Mouse (Mus musculus): ENCODE data around the gene Rbfox2. TPM values are rescaled to one million over a fixed set of nuclear protein-coding genes. Genes with fewer than 3 reads are reported as not detected.

Rbfox2 gene
- polyA plus RNA-seq, 1 experiment from 2014 or later, result 16.8 TPM

GRCm38 (mm10) chr15:77254636-77255035 is 52.2 kb downstream of the Rbfox2 start:
- no peak for TF ChIP-seq CTCF (IDR thresholded peaks at IDR 0.05; ENCODE audit: low read depth)
- peak; percentile 49; the same call in 1 of the 2 replicates for ATAC-seq
- 5% methylated on average over 1 of the region's 1 CpGs for WGBS
- no peak overlapping the region for H3K4me2 ChIP-seq (replicated peaks; ENCODE audit: low read depth)
- H3K9me3 ChIP-seq (ENCODE audit: control insufficient read depth), result no peaks in the 10 kb centered on the region
- no peaks in the 10 kb centered on the region for H3K36me3 ChIP-seq (ENCODE audit: control insufficient read depth, insufficient read depth)
- H3K9ac ChIP-seq (ENCODE audit: low read depth, low read length), result no peak overlapping the region
- H3K4me1 ChIP-seq (replicated peaks; ENCODE audit: control insufficient read depth, insufficient read depth, low read length), result peaks cover 10% of the 10 kb centered on the region; the same call in 1 of the 2 replicates
- no peaks in the 10 kb centered on the region for H3K27me3 ChIP-seq (replicated peaks; ENCODE audit: control insufficient read depth, insufficient read depth, low read length)
- no peak overlapping the region for H3K4me3 ChIP-seq (ENCODE audit: low read depth, low read length)
- H3K27ac ChIP-seq (ENCODE audit: low read depth, low read length), result no peak overlapping the region; the same call in 1 of the 2 replicates

- Histone ChIP-seq H3K9ac (ENCODE audit: low read depth, low read length) (no peak overlapping the region), H3K9me3 (ENCODE audit: control insufficient read depth) (no peaks in the 10 kb centered on the region), H3K27me3 (replicated peaks; ENCODE audit: control insufficient read depth, insufficient read depth, low read length) (no peaks in the 10 kb centered on the region), H3K36me3 (ENCODE audit: control insufficient read depth, insufficient read depth) (no peaks in the 10 kb centered on the region), H3K27ac (ENCODE audit: low read depth, low read length) (no peak overlapping the region; the same call in 1 of the 2 replicates), H3K4me1 (replicated peaks; ENCODE audit: control insufficient read depth, insufficient read depth, low read length) (peaks cover 10% of the 10 kb centered on the region; the same call in 1 of the 2 replicates), H3K4me3 (ENCODE audit: low read depth, low read length) (no peak overlapping the region), H3K4me2 (replicated peaks; ENCODE audit: low read depth) (no peak overlapping the region)
- WGBS, result 36% methylated on average over 2 of the region's 2 CpGs
- no peak for ATAC-seq
- TF ChIP-seq CTCF (IDR thresholded peaks at IDR 0.05; ENCODE audit: low read depth), result no peak
Observed at GRCm38 (mm10) chr15:77254128-77254527, 52.7 kb downstream of the Rbfox2 start.

- Histone ChIP-seq H3K27me3 (replicated peaks; ENCODE audit: control insufficient read depth, insufficient read depth, low read length) (no peaks in the 10 kb centered on the region), H3K9me3 (ENCODE audit: control insufficient read depth) (no peaks in the 10 kb centered on the region), H3K9ac (ENCODE audit: low read depth, low read length) (no peak overlapping the region), H3K36me3 (ENCODE audit: control insufficient read depth, insufficient read depth) (no peaks in the 10 kb centered on the region), H3K4me1 (replicated peaks; ENCODE audit: control insufficient read depth, insufficient read depth, low read length) (peaks cover 5% of the 10 kb centered on the region; the same call in 1 of the 2 replicates), H3K4me2 (replicated peaks; ENCODE audit: low read depth) (no peak overlapping the region), H3K27ac (ENCODE audit: low read depth, low read length) (no peak overlapping the region), H3K4me3 (ENCODE audit: low read depth, low read length) (no peak overlapping the region)
- 79% methylated on average over 3 of the region's 3 CpGs for WGBS
- ATAC-seq, result no peak
- TF ChIP-seq CTCF (IDR thresholded peaks at IDR 0.05; ENCODE audit: low read depth), result no peak
Observed at GRCm38 (mm10) chr15:77251706-77252105, 55.1 kb downstream of the Rbfox2 start.

- no peak overlapping the region for H3K4me3 ChIP-seq (ENCODE audit: low read depth, low read length)
- WGBS, result 88% methylated on average over 2 of the region's 2 CpGs
Observed at GRCm38 (mm10) chr15:77250806-77251205, 56.0 kb downstream of the Rbfox2 start.

GRCm38 (mm10) chr15:77249421-77249820 is 57.4 kb downstream of the Rbfox2 start:
- peaks cover 5% of the 10 kb centered on the region; the same call in 1 of the 2 replicates for H3K4me1 ChIP-seq (replicated peaks; ENCODE audit: control insufficient read depth, insufficient read depth, low read length)
- H3K27ac ChIP-seq (ENCODE audit: low read depth, low read length), result no peak overlapping the region
- H3K9me3 ChIP-seq (ENCODE audit: control insufficient read depth), result no peaks in the 10 kb centered on the region
- H3K9ac ChIP-seq (ENCODE audit: low read depth, low read length), result no peak overlapping the region
- H3K36me3 ChIP-seq (ENCODE audit: control insufficient read depth, insufficient read depth), result no peaks in the 10 kb centered on the region
- 84% methylated on average over 5 of the region's 5 CpGs for WGBS
- no peak overlapping the region for H3K4me3 ChIP-seq (ENCODE audit: low read depth, low read length)
- no peak for TF ChIP-seq CTCF (IDR thresholded peaks at IDR 0.05; ENCODE audit: low read depth)
- ATAC-seq, result no peak
- H3K27me3 ChIP-seq (replicated peaks; ENCODE audit: control insufficient read depth, insufficient read depth, low read length), result no peaks in the 10 kb centered on the region
- H3K4me2 ChIP-seq (replicated peaks; ENCODE audit: low read depth), result no peak overlapping the region

More at GRCm38 (mm10) chr15:77250806-77251205, 56.0 kb downstream of the Rbfox2 start:
- H3K9ac ChIP-seq (ENCODE audit: low read depth, low read length), result no peak overlapping the region
- H3K4me1 ChIP-seq (replicated peaks; ENCODE audit: control insufficient read depth, insufficient read depth, low read length), result peaks cover 5% of the 10 kb centered on the region; the same call in 1 of the 2 replicates
- no peaks in the 10 kb centered on the region for H3K36me3 ChIP-seq (ENCODE audit: control insufficient read depth, insufficient read depth)
- H3K4me2 ChIP-seq (replicated peaks; ENCODE audit: low read depth), result no peak overlapping the region
- H3K27ac ChIP-seq (ENCODE audit: low read depth, low read length), result no peak overlapping the region
- H3K9me3 ChIP-seq (ENCODE audit: control insufficient read depth), result no peaks in the 10 kb centered on the region
- no peak for ATAC-seq
- H3K27me3 ChIP-seq (replicated peaks; ENCODE audit: control insufficient read depth, insufficient read depth, low read length), result no peaks in the 10 kb centered on the region
- TF ChIP-seq CTCF (IDR thresholded peaks at IDR 0.05; ENCODE audit: low read depth), result no peak

GRCm38 (mm10) chr15:77245418-77246365 is 61.1 kb downstream of the Rbfox2 start:
- Histone ChIP-seq H3K36me3 (ENCODE audit: control insufficient read depth, insufficient read depth) (no peaks in the 10 kb centered on the region), H3K27me3 (replicated peaks; ENCODE audit: control insufficient read depth, insufficient read depth, low read length) (no peaks in the 10 kb centered on the region), H3K27ac (ENCODE audit: low read depth, low read length) (no peak overlapping the region), H3K4me3 (ENCODE audit: low read depth, low read length) (no peak overlapping the region), H3K4me1 (replicated peaks; ENCODE audit: control insufficient read depth, insufficient read depth, low read length) (0 out of 2 replicates have a peak, but pooled peaks cover 2% of the 10 kb centered on the region), H3K9me3 (ENCODE audit: control insufficient read depth) (no peaks in the 10 kb centered on the region), H3K9ac (ENCODE audit: low read depth, low read length) (no peak overlapping the region), H3K4me2 (replicated peaks; ENCODE audit: low read depth) (no peak overlapping the region)
- no peak for TF ChIP-seq CTCF (IDR thresholded peaks at IDR 0.05; ENCODE audit: low read depth)
- 32% methylated on average over 11 of the region's 11 CpGs for WGBS
- ATAC-seq, result no peak

Measured in intestine, postnatal 0 days (tissue).